Mouse (Mus musculus) liver, embryonic 16.5 days (tissue): Measurements from ENCODE around the gene Xpo6. TPM values are rescaled to one million over a fixed set of nuclear protein-coding genes. Genes with fewer than 3 reads are reported as not detected.

Source experiments
- ATAC-seq: fragments of 200-750 bp; cut with Nextera tagmentation; 2 replicates; pipeline ENCODE4 v1.8.0; 2017; ENCODE audit warnings: low read depth, mild to moderate bottlenecking, moderate number of reproducible peaks, moderate library complexity
- H3K27ac ChIP-seq: fragments of 300-500 bp; sonication (generic); 2 replicates; pipeline ENCODE4 v1.5.1; 2014; ENCODE audit warnings: mild to moderate bottlenecking, low read length
- H3K27me3 ChIP-seq: fragments of 300-500 bp; sonication (generic); 2 replicates; pipeline ENCODE4 v1.6.1; 2014; ENCODE audit warnings: low read depth, low read length, mixed read lengths; ENCODE audit not compliant: control insufficient read depth, insufficient read depth
- H3K36me3 ChIP-seq: fragments of 300-500 bp; sonication (generic); 2 replicates; pipeline ENCODE4 v1.6.1; 2014; ENCODE audit warnings: mild to moderate bottlenecking; ENCODE audit not compliant: control insufficient read depth, insufficient read depth
- H3K4me1 ChIP-seq: fragments of 300-500 bp; sonication (generic); 2 replicates; pipeline ENCODE4 v1.6.1; 2014; ENCODE audit warnings: low read depth, low read length, mixed read lengths; ENCODE audit not compliant: control insufficient read depth
- H3K4me2 ChIP-seq: fragments of 300-500 bp; sonication (generic); 2 replicates; pipeline ENCODE4 v1.6.1; 2014; ENCODE audit warnings: low read depth, low read length, mixed read lengths
- H3K4me3 ChIP-seq: fragments of 300-500 bp; sonication (generic); 2 replicates; pipeline ENCODE4 v1.5.1; 2014; ENCODE audit warnings: low read depth, mild to moderate bottlenecking, low read length
- H3K9ac ChIP-seq: fragments of 300-500 bp; sonication (generic); 2 replicates; pipeline ENCODE4 v1.6.1; 2014; ENCODE audit warnings: low read depth, low read length
- H3K9me3 ChIP-seq: fragments of 300-500 bp; sonication (generic); replicated peaks from 2 replicates; pipeline ENCODE4 v1.6.1; 2016; ENCODE audit warnings: low read length; ENCODE audit not compliant: control insufficient read depth
- WGBS: fragments of 180-500 bp; shearing (Covaris S2); extraction: QIAGEN DNeasy Blood & Tissue Kit; methylation state at CpG from one replicate; pipeline ENCODE4 v1.1.7; 2014; ENCODE audit not compliant: insufficient replicate concordance; 5-methylcytosine and 5-hydroxymethylcytosine counted together
- polyA plus RNA-seq: library from polyadenylated mRNA; unstranded; fragments of >200 nt; fragmentation: Nextera tagmentation; extraction: Ambion mirVana; gene quantifications from 2 replicates; pipeline ENCODE4 v1.2.1, GENCODE M21; 2015

The Xpo6 gene
- polyA plus RNA-seq, 1 experiment from 2014 or later, result 17.7 TPM

DNA sequence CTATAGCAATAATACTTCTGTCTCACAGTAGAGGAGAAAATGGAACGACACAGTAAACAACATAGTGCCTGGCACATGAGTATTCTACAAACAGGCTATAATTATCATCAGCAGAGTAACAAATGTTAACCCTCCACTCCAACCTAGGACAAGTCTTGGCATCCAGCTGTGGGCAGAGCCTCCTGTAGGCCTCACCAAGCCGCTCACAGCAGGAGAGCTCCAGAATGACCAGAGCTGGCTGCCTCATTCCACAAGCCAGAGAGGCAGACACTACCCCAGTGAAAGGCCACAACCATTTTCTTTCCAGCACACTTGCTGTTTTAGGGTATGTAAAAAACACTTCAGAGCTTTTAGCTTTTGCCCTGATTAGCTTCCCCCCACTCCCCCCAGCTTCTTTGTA is 72.6 kb downstream of the Xpo6 start:
- H3K4me1 ChIP-seq, result peaks cover 5% of the 10 kb centered on the region
- 74% methylated on average over 2 of the region's 2 CpGs for WGBS
- no peaks in the 10 kb centered on the region for H3K9me3 ChIP-seq
- H3K36me3 ChIP-seq, result peaks cover 26% of the 10 kb centered on the region
- no peak overlapping the region for H3K4me2 ChIP-seq
- no peak overlapping the region for H3K27ac ChIP-seq
- ATAC-seq, result no peak
- no peak overlapping the region for H3K4me3 ChIP-seq
- no peak overlapping the region for H3K9ac ChIP-seq
- H3K27me3 ChIP-seq, result no peaks in the 10 kb centered on the region

DNA sequence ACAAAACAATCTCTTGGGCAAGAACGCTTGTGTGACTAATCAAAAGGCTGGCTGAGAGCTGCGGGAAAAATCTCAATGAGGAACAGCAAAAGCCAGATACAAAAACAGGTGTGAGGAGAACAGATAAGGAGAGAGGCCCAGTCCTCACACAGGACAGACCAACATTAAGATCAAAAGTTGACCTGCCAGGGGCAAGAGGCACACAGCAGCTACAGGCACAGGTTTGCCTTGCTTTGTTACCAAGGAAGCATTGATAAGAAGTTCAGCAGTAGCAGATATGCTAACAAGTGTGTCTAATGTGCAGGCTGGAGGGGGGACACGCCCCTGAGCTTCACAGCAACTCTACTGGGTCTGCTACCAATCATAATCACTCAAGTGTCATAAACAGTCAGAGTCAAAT is 73.8 kb downstream of the Xpo6 start:
- H3K9me3 ChIP-seq, result no peaks in the 10 kb centered on the region
- H3K27ac ChIP-seq, result no peak overlapping the region
- 20% methylated on average over 3 of the region's 3 CpGs for WGBS
- peak; percentile 47 for ATAC-seq
- H3K4me3 ChIP-seq, result no peak overlapping the region
- H3K4me2 ChIP-seq, result no peak overlapping the region
- H3K4me1 ChIP-seq, result peaks cover 5% of the 10 kb centered on the region
- no peaks in the 10 kb centered on the region for H3K27me3 ChIP-seq
- H3K36me3 ChIP-seq, result peaks cover 31% of the 10 kb centered on the region
- H3K9ac ChIP-seq, result no peak overlapping the region

DNA sequence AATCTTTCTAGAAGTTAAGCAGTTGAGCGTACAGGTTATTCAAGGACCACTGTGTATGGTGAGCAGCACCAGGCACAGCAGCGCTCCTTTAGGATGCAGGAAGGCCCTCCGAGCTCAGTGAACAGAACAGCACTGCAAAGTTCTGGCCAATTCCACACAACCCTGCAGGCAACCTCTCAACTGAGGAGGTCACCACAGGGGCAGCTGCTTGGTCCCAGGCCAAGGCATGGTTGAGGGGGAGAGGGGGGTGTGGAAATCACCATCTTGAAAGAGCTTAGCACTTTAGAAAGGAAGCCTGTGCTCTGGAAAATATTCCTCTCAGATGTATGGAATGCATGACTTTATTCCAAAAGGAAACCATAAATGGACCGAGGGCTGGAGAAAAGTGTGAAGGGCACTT is 78.8 kb downstream of the Xpo6 start:
- peaks cover 39% of the 10 kb centered on the region for H3K36me3 ChIP-seq
- no peaks in the 10 kb centered on the region for H3K27me3 ChIP-seq
- no peak for ATAC-seq
- H3K9me3 ChIP-seq, result no peaks in the 10 kb centered on the region
- peaks cover 2% of the 10 kb centered on the region; the same call in 1 of the 2 replicates for H3K4me1 ChIP-seq
- no peak overlapping the region for H3K27ac ChIP-seq
- H3K4me3 ChIP-seq, result no peak overlapping the region
- WGBS, result 83% methylated on average over 4 of the region's 4 CpGs
- H3K4me2 ChIP-seq, result no peak overlapping the region
- no peak overlapping the region for H3K9ac ChIP-seq

- Histone ChIP-seq H3K4me1 (no peaks in the 10 kb centered on the region), H3K36me3 (peaks cover 42% of the 10 kb centered on the region), H3K4me2 (no peak overlapping the region), H3K9me3 (no peaks in the 10 kb centered on the region), H3K9ac (no peak overlapping the region), H3K27me3 (no peaks in the 10 kb centered on the region), H3K4me3 (no peak overlapping the region), H3K27ac (no peak overlapping the region)
- no peak for ATAC-seq
- WGBS, result 78% methylated on average over 6 of the region's 6 CpGs
Observed at GRCm38 (mm10) chr7:126119819-126120218, 80.5 kb downstream of the Xpo6 start.

DNA sequence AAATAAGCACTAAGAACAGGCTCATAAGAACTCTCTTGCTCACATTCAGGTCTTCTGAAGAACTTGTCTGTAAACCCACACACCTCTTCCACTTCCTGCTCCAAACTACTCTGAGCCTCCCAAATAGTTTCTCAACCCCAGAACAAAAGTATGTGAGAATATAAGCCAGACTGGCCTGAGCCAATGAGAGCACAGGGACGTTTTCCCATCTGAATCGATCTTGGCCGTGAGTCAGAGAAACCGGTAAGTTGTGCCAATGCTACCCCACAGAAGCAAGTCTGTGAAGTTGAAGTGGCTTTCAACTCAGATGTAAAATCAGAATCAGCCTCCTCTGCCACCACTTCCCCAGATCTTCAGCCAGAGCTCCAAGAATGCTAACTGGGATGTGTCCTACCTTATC is 87.0 kb downstream of the Xpo6 start:
- Histone ChIP-seq H3K27me3 (no peaks in the 10 kb centered on the region), H3K4me1 (no peaks in the 10 kb centered on the region; the same call in 1 of the 2 replicates), H3K4me2 (no peak overlapping the region), H3K36me3 (peaks cover 36% of the 10 kb centered on the region), H3K9me3 (no peaks in the 10 kb centered on the region), H3K9ac (no peak overlapping the region), H3K27ac (no peak overlapping the region), H3K4me3 (no peak overlapping the region)
- WGBS, result 83% methylated on average over 4 of the region's 4 CpGs
- ATAC-seq, result no peak

DNA sequence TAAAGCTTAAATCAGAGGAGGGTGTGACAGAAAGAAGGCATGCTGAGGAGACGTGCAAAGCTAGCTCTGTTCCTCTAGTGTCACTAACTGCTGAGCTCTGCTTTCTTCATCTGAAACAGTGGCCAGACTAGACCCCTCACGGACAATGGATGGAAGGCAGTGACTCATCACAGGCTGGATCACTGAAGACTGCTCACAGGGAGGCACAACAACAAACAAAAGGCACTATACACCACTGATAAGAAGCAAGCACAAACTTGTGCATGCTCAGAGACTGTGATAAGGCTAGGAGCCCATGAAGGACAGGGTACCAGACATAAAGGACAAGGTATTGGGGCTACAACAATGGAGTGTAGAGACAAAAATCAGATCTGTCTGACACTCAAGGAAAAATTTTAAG is 89.1 kb downstream of the Xpo6 start:
- no peaks in the 10 kb centered on the region for H3K27me3 ChIP-seq
- H3K4me1 ChIP-seq, result no peaks in the 10 kb centered on the region; the same call in 1 of the 2 replicates
- H3K4me3 ChIP-seq, result no peak overlapping the region
- peaks cover 51% of the 10 kb centered on the region for H3K36me3 ChIP-seq
- H3K27ac ChIP-seq, result no peak overlapping the region
- H3K9ac ChIP-seq, result no peak overlapping the region
- H3K4me2 ChIP-seq, result no peak overlapping the region
- ATAC-seq, result peak; percentile 64
- 56% methylated on average over 2 of the region's 2 CpGs for WGBS
- no peaks in the 10 kb centered on the region for H3K9me3 ChIP-seq

DNA sequence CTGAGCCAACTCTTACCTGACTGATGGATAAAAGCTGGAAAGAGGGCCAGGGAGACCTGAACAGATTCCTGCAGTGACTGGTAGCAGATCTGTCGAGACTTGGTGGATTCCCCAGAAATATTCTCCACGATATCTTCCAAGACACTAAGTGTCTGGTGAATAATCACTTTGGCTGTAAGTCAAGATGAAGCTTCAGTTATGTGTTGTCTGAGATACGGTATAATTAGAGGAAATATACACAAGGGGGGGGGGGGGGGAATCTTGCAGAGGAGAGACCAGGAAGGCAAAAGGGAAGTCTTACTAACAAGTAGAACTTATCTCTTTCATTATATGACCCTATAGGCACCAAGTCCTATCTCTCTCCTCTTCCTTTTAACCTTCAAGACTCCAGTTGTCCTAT is 90.4 kb downstream of the Xpo6 start:
- H3K4me1 ChIP-seq, result no peaks in the 10 kb centered on the region; the same call in 1 of the 2 replicates
- no peak overlapping the region for H3K9ac ChIP-seq
- H3K9me3 ChIP-seq, result no peaks in the 10 kb centered on the region
- WGBS, result 81% methylated on average over 3 of the region's 3 CpGs
- H3K4me2 ChIP-seq, result no peak overlapping the region
- H3K27ac ChIP-seq, result no peak overlapping the region
- no peak for ATAC-seq
- H3K4me3 ChIP-seq, result no peak overlapping the region
- no peaks in the 10 kb centered on the region for H3K27me3 ChIP-seq
- H3K36me3 ChIP-seq, result peaks cover 48% of the 10 kb centered on the region

GRCm38 (mm10) chr7:126100440-126100839 is 99.9 kb downstream of the Xpo6 start:
- no peaks in the 10 kb centered on the region for H3K27me3 ChIP-seq
- peaks cover 18% of the 10 kb centered on the region for H3K36me3 ChIP-seq
- H3K4me1 ChIP-seq, result no peaks in the 10 kb centered on the region
- no peak overlapping the region for H3K4me2 ChIP-seq
- no peak for ATAC-seq
- no peak overlapping the region for H3K27ac ChIP-seq
- no peaks in the 10 kb centered on the region for H3K9me3 ChIP-seq
- no peak overlapping the region for H3K9ac ChIP-seq
- H3K4me3 ChIP-seq, result no peak overlapping the region
- 87% methylated on average over 11 of the region's 11 CpGs for WGBS

DNA sequence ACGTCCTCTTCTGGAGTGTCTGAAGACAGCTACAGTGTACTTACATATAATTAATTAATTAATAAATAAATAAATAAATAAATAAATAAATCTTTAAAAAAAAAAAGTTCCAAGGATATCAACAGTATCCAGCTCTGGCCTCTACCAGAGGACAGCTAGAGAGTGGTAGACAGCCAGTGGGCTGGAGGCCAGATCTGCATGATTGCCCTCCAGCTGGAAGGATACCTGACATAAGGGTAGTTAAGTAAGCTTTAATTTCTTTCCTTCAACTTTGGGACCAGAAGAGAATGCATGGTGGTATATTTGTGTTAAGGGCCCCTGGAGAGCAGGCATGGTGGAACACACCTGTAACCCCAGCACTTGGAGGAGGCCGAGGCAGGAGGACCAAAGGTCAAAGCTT is 100.5 kb downstream of the Xpo6 start:
- no peak for ATAC-seq

More for the DNA sequence above, 100.5 kb downstream of the Xpo6 start:
- Histone ChIP-seq H3K27me3 (no peaks in the 10 kb centered on the region), H3K9me3 (no peaks in the 10 kb centered on the region), H3K27ac (no peak overlapping the region), H3K9ac (no peak overlapping the region), H3K4me2 (no peak overlapping the region), H3K36me3 (peaks cover 18% of the 10 kb centered on the region), H3K4me1 (no peaks in the 10 kb centered on the region), H3K4me3 (no peak overlapping the region)
- WGBS, result 56% methylated on average over 2 of the region's 2 CpGs
